Mouse (Mus musculus): ENCODE measurements around the gene Dnal4. TPM values are rescaled to one million over a fixed set of nuclear protein-coding genes. Genes with fewer than 3 reads are reported as not detected.
A peak's percentile ranks its signal among the peaks of the same experiment; 100 is the strongest.

Gene Dnal4
- polyA plus RNA-seq, 1 experiment from 2014 or later: 70.4 TPM

DNA sequence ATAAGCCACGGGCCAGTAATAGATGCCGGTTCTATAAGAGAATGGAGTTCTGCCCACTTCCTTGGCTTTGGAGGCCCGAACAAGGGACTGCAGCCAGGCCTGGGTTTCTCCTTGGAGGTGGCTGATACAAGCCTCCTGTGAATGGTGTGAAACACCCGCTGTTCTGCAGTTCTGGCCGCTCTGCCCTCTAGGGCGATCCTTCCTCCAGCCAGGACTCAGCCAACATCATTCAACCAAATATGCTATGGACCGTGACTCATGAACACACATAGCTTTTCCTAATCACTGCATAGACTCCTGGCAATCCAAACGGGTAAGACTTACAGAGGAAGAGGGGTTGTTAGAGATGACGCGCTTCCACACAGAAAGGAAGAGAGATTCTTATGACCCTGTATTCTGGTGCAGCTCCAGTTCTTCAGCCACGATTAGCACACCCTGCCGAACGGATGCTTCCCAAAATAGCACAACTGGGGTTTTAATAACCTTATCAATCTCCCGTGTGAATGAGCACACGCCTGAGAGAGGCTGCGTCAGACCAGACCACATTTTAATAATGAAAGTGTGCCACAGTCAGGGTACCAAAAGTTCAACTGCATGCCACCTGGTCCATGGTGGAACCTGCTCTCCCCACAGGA is 10.2 kb downstream of the Dnal4 start:
- DNase-seq (ENCODE audit: low spot score): no peak
- 91% methylated on average over 16 of the region's 16 CpGs for WGBS
- H3K4me1 ChIP-seq: no peaks in the 10 kb centered on the region
- H3K9me3 ChIP-seq (replicated peaks): no peaks in the 10 kb centered on the region
- 0 out of 2 replicates have a peak overlapping the region, but pooled peaks have one; percentile 11 for H3K27ac ChIP-seq
- no peaks in the 10 kb centered on the region for H3K27me3 ChIP-seq (ENCODE audit: low read depth, poor library complexity, severe bottlenecking)
- no peak overlapping the region for H3K4me3 ChIP-seq
- H3K36me3 ChIP-seq: peaks cover 31% of the 10 kb centered on the region

DNA sequence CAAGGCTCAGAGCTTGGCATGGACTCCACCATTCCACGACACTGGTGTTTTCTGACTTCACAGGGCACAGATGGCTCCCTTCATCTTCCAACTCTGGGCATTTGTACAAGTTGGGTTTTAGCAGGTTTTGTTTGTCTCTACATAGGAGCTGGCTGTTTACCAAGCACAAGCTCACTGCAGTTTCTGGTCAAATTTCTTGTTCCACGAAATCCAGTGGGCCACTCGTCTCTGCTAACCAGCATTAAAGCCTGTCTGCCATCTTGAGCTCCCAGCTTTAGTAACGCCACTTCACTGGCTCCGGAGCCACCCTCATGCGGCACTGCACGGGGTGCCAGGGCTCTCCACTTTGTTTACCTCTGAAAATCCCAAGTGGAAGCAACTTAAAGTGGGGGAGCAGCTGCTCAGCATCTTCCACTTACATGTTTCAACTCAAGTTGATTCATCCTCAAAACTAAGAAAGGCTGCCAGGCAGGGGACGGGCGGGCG is 11.0 kb downstream of the Dnal4 start:
- no peak for DNase-seq (ENCODE audit: low spot score)
- no peaks in the 10 kb centered on the region for H3K27me3 ChIP-seq (ENCODE audit: low read depth, poor library complexity, severe bottlenecking)
- WGBS: 90% methylated on average over 10 of the region's 10 CpGs

DNA sequence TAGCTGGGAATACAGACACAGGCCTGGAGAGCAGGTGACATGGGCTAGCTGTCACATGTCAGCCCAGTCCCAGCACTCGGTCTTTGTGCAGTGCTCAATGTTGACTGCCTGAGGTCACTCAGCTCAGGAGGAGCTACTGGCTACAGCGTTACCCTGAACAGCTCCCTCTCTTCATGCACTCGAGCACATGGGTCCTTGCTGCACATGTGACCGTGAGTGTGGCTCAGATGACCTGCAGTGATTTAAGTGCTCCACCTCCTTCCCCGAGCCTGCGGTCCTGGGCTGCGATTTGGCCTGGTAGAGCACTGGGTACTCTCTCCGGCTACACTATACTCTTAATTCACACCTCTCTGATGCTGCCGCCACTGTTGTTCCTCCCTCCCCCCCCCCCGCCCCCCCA is 11.5 kb downstream of the Dnal4 start:
- no peak for DNase-seq (ENCODE audit: low spot score)
- H3K27me3 ChIP-seq (ENCODE audit: low read depth, poor library complexity, severe bottlenecking): no peaks in the 10 kb centered on the region
- no peaks in the 10 kb centered on the region for H3K9me3 ChIP-seq (replicated peaks)
- no peak overlapping the region for H3K4me3 ChIP-seq
- 60% methylated on average over 9 of the region's 10 CpGs for WGBS
- H3K36me3 ChIP-seq: peaks cover 42% of the 10 kb centered on the region
- no peaks in the 10 kb centered on the region for H3K4me1 ChIP-seq
- H3K27ac ChIP-seq: no peak overlapping the region

More for the DNA sequence above, 11.0 kb downstream of the Dnal4 start:
- Histone ChIP-seq H3K4me3 (no peak overlapping the region), H3K4me1 (no peaks in the 10 kb centered on the region), H3K27ac (no peak overlapping the region), H3K36me3 (peaks cover 39% of the 10 kb centered on the region), H3K9me3 (replicated peaks) (no peaks in the 10 kb centered on the region)

DNA sequence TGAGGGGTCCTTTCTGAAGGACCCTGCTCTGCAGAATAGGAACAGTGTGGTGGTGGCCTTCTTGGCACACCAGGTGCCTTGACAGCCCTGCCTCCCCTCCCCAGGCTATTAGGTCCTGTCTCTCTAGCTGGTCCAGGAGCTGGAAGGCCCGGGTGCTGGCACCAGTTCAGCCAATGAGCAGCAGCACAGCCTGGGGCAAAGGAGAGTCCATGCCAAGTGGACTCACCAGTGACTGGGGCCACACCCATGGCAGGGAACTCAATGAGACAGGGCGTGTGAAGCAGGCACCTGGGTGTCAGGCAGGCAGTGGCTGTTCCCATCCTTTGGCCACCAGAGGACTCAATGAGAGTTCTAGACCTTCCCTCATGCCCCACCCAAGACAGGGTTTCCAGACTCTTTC is 12.3 kb downstream of the Dnal4 start:
- DNase-seq (ENCODE audit: low spot score): no peak
- 87% methylated on average over 2 of the region's 2 CpGs for WGBS
- no peaks in the 10 kb centered on the region for H3K9me3 ChIP-seq (replicated peaks)
- H3K27ac ChIP-seq: no peak overlapping the region
- H3K27me3 ChIP-seq (ENCODE audit: low read depth, poor library complexity, severe bottlenecking): no peaks in the 10 kb centered on the region
- peaks cover 42% of the 10 kb centered on the region for H3K36me3 ChIP-seq
- H3K4me3 ChIP-seq: no peak overlapping the region
- no peaks in the 10 kb centered on the region for H3K4me1 ChIP-seq

DNA sequence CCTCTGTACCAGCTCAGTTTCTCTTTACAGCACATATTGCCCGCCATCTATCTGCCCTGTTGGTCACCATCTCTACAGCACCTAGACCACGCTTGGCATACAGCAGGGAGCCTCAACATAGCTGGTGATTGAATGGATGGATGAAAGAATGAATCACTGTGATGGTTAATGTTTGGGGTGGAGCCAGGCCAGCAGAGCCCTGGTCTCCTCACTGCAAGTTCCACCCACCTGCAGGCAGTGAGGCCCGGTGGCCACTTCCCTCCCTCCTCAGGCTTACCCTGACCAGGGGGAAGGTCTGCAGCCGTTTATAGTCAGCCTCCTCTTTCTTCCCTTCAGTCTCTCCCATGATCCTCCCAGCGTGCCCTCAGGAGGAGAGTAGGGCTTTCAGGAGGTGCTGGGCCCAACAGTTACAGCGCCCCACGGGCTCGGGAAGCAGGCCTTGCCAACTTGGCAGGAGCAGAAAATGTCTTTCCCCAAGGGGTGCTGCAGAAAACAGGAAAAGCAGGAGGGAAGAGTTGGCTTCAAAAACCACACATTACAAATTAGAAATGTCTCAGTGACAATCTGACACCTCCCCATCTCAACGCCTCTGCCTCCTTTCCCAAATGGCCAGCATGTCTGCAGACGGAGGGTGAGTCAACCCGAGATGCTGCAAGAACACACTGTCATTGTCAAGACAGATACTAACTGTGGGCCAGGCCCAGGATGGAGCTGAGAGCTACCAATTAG is 12.9 kb downstream of the Dnal4 start:
- 76% methylated on average over 11 of the region's 11 CpGs for WGBS
- no peaks in the 10 kb centered on the region for H3K4me1 ChIP-seq
- no peaks in the 10 kb centered on the region for H3K9me3 ChIP-seq (replicated peaks)
- peaks cover 42% of the 10 kb centered on the region for H3K36me3 ChIP-seq
- no peak overlapping the region for H3K4me3 ChIP-seq
- H3K27ac ChIP-seq: no peak overlapping the region
- no peak for DNase-seq (ENCODE audit: low spot score)
- no peaks in the 10 kb centered on the region for H3K27me3 ChIP-seq (ENCODE audit: low read depth, poor library complexity, severe bottlenecking)

DNA sequence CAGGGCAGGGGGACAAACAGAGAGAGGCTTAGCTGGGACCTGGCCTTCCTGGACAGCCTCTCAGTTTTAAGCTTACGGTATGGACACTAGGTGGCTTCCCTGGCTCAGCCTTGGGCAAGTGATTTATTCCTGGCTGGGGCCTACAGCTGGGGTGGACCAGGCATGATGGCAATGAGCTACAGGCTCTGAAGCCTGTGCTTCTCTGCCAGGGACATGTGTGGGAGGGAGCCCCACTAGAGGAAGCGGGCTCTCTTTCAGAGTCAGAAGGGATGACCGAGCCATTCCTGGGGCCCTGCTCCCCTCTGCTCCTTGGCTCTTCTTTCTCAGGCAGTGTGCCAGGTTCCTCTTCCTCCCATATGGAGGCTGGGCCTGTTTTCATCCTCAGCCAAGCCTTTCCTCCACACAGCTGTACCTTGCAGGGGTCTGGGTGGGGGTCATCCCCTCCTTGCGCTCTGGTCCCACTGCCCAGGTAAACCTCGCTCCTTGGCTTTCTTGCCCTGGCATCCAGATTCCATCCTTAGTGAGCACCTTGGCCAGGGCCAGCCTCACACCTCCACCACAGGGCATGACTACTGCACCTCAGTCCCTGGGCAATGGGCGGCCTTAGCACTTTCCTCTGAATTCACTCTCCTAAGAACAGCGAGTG is 13.9 kb downstream of the Dnal4 start:
- 91% methylated on average over 7 of the region's 7 CpGs for WGBS
- H3K4me1 ChIP-seq: no peaks in the 10 kb centered on the region
- no peak for DNase-seq (ENCODE audit: low spot score)
- H3K27ac ChIP-seq: no peak overlapping the region
- peaks cover 42% of the 10 kb centered on the region for H3K36me3 ChIP-seq
- H3K27me3 ChIP-seq (ENCODE audit: low read depth, poor library complexity, severe bottlenecking): no peaks in the 10 kb centered on the region
- no peaks in the 10 kb centered on the region for H3K9me3 ChIP-seq (replicated peaks)
- H3K4me3 ChIP-seq: no peak overlapping the region

DNA sequence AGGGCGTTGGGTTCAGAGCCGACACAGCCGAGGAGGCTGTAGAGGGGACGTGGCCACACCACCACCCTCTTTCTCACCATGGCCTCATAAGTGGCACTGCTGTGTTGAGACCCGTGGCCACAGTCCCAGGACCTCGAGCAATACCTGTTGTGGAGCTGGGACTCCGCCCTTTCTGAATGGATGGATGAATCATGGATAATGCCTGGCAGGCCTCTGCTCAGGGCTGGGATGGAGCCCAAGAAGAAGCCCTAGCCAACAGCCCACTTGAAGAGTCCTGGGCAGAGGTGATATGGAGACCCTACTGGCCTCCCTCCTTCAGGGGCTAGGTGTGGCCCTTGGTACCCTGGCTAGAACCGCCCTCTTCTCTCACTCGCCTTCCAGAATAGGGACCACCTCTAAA is 14.6 kb downstream of the Dnal4 start:
- no peak overlapping the region for H3K4me3 ChIP-seq
- H3K27me3 ChIP-seq (ENCODE audit: low read depth, poor library complexity, severe bottlenecking): no peaks in the 10 kb centered on the region
- no peaks in the 10 kb centered on the region for H3K4me1 ChIP-seq
- H3K36me3 ChIP-seq: peaks cover 42% of the 10 kb centered on the region
- DNase-seq (ENCODE audit: low spot score): no peak
- 93% methylated on average over 9 of the region's 9 CpGs for WGBS
- no peak overlapping the region for H3K27ac ChIP-seq
- H3K9me3 ChIP-seq (replicated peaks): no peaks in the 10 kb centered on the region

DNA sequence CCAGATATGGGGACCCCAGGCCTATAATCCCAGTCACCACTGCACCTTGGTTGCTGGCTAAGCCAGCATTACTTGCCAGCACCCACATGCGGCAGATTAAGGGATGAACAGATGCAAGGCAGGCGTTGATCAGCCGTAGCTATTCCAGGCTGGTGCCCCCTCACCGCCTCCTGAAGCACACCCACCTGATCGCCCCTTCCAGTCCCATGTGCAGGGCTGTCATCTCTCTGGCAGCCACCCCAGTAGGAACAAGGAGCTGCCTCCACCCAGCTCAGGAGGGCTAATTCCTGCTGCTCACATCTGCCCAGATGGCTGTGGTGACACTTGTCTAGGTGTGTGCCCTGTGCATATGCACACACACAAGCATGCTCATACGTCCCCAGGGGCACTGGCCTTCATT is 16.7 kb downstream of the Dnal4 start:
- Histone ChIP-seq H3K27ac (no peak overlapping the region), H3K27me3 (ENCODE audit: low read depth, poor library complexity, severe bottlenecking) (no peaks in the 10 kb centered on the region), H3K9me3 (replicated peaks) (no peaks in the 10 kb centered on the region), H3K36me3 (peaks cover 42% of the 10 kb centered on the region), H3K4me3 (no peak overlapping the region), H3K4me1 (peaks cover 8% of the 10 kb centered on the region)
- WGBS: 88% methylated on average over 6 of the region's 6 CpGs
- DNase-seq (ENCODE audit: low spot score): no peak

DNA sequence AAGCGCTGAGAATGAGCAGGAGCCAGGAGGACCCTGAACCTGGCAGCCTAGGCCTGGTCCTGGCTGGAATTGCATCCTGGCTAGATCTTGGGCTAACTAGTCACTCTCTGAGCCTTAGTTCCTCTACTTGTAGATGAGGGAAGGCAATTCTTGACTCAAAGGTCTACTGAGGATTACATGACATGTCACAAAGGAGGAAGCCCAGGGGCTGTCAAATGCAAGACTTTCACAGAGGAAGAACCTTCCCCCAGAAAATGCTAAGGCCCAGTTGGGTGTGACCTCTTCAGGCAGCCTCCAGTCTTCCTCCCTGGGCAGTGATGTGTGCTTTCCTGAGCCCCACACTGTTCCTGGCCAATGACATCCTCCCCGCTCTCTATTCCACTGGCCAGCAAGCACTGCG is 20.5 kb downstream of the Dnal4 start:
- 91% methylated on average over 3 of the region's 3 CpGs for WGBS
- Histone ChIP-seq H3K4me3 (no peak overlapping the region), H3K27me3 (ENCODE audit: low read depth, poor library complexity, severe bottlenecking) (no peaks in the 10 kb centered on the region), H3K4me1 (peaks cover 13% of the 10 kb centered on the region), H3K27ac (no peak overlapping the region), H3K36me3 (peaks cover 8% of the 10 kb centered on the region), H3K9me3 (replicated peaks) (no peaks in the 10 kb centered on the region)
- no peak for DNase-seq (ENCODE audit: low spot score)

DNA sequence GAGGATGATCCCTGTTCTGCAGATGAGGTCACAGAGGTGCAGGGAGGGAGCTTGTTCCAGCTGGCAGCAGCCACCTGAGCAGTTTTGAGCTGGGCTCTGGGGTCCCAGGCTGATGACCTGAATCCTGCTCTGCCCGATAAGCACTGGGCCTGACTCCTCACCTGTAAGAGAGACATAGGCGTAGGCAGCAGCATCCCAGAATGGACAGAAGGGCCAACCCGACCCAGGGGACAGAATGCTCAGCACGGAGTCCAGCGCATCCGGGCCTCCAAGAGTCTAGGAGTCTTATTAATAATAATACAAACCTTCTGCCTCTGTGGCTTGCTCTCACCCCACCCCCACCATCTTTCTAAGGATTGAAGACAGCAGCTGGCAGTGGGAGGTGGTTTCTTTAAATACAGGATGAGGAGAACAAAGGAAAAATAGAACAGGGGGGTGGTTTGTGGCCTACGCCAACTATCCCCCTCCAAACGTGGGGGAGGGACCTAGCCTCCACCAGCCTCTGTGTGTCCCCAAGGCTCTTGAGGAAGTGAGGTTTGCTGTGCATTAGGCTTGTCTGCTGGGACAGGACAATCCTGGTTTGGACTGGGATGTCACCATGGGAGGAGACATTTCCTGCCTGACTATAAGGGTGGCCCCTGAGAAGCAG is 21.5 kb downstream of the Dnal4 start:
- Histone ChIP-seq H3K4me3 (no peak overlapping the region), H3K4me1 (peaks cover 19% of the 10 kb centered on the region), H3K27me3 (ENCODE audit: low read depth, poor library complexity, severe bottlenecking) (no peaks in the 10 kb centered on the region), H3K9me3 (replicated peaks) (no peaks in the 10 kb centered on the region), H3K36me3 (no peaks in the 10 kb centered on the region), H3K27ac (0 out of 2 replicates have a peak overlapping the region, but pooled peaks have one; percentile 26)
- 83% methylated on average over 8 of the region's 8 CpGs for WGBS
- DNase-seq (ENCODE audit: low spot score): no peak

DNA sequence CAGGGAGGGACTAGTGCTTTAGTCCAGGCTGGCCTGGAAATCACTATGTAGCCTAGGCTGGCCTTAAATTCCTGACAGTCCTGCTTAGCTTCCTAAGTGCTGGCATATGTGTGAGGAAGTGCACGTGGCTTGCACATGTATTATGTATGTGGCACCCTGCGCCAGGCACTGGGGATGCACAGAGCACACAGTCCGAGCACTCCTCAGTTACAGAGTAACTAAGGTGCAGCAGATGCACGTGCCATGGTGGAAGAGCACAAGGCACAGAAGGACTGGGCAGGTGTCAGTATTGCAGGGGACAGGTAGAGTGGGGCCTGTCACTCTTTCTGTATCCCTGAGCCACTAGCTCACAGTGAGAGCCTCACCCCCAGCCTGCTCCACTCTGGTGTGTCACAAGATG is 22.5 kb downstream of the Dnal4 start:
- H3K4me1 ChIP-seq: peaks cover 19% of the 10 kb centered on the region
- no peaks in the 10 kb centered on the region for H3K9me3 ChIP-seq (replicated peaks)
- H3K27ac ChIP-seq: no peak overlapping the region
- no peak for DNase-seq (ENCODE audit: low spot score)
- H3K27me3 ChIP-seq (ENCODE audit: low read depth, poor library complexity, severe bottlenecking): no peaks in the 10 kb centered on the region
- no peak overlapping the region for H3K4me3 ChIP-seq
- H3K36me3 ChIP-seq: no peaks in the 10 kb centered on the region
- WGBS: 92% methylated on average over 4 of the region's 4 CpGs

DNA sequence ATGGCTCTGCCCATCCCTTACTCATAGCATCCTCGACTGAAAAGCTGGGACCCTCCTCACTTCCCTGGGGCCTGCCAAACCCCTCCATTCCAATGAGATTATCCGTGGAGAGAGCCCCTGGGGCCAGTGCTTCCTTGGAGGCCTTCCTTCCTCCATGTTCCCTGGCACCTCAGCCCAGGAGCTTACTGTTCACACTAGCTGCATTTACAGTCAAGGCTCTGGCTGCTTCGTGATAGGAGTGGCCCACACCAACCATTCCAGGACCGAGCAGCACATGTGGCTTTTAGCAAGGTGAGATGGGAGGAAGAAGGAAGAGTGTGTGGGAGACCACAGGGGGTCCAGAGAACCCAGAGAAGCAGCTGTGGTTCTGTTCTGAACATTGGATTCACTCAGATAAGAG is 23.8 kb downstream of the Dnal4 start:
- H3K9me3 ChIP-seq (replicated peaks): no peaks in the 10 kb centered on the region
- no peak overlapping the region for H3K4me3 ChIP-seq
- 55% methylated on average over 4 of the region's 4 CpGs for WGBS
- no peaks in the 10 kb centered on the region for H3K36me3 ChIP-seq
- H3K27me3 ChIP-seq (ENCODE audit: low read depth, poor library complexity, severe bottlenecking): no peaks in the 10 kb centered on the region
- no peak overlapping the region for H3K27ac ChIP-seq
- H3K4me1 ChIP-seq: peaks cover 19% of the 10 kb centered on the region
- no peak for DNase-seq (ENCODE audit: low spot score)

DNA sequence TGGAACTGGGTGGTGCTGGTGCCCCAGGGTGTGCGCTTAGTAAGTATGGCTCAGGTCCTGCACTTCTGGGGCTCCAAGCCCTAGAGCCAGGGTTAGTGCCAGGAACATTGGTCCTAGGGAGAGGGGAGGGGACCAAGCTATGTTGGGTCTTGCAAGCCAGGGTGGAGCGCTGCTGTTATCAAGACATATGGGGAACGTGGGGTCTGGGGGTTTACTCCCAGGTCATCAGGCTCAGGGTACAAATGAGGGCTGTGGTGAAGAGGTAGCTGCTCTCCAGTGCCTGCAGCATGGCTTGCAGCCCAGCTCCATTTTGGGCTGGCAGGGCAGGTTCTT is 24.3 kb downstream of the Dnal4 start:
- Histone ChIP-seq H3K9me3 (replicated peaks) (no peaks in the 10 kb centered on the region), H3K36me3 (no peaks in the 10 kb centered on the region), H3K4me3 (no peak overlapping the region), H3K27me3 (ENCODE audit: low read depth, poor library complexity, severe bottlenecking) (no peaks in the 10 kb centered on the region), H3K27ac (no peak overlapping the region), H3K4me1 (peaks cover 19% of the 10 kb centered on the region)
- DNase-seq (ENCODE audit: low spot score): no peak
- 88% methylated on average over 3 of the region's 3 CpGs for WGBS

All from limb, embryonic 10.5 days (tissue).